ENCODE assay signal across 9 mouse cellular contexts in the genomic region with DNA sequence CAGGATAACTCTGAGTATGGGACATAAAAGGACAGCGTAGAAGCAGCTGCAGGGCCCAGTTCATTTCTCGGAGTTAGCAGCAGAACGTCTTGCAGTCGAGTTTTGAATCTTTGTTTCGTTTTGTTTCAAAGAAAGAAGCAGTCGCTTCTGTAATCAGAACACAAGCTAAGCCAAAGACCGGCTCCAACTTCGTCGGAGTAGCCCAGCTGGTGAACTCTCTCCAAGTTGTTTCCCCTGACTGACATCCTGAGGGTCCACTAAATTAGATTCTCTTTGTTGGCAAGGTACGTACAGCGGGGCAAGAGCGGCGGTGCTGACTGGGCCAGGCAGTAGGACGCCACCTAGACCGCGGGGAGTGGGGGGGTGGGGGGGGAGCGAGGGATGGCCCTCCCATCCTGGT.
A peak's percentile ranks its signal among the peaks of the same experiment; 100 is the strongest.
DNase-seq lines count a peak whose midpoint lies in the region; ATAC-seq and TF ChIP-seq lines count a peak whose summit lies in the region.
"Had no signal": no experiment of that assay in that cellular context is flagged by ENCODE, and none has a peak within 500 bp of the region (broad histone marks: within the 10 kb centered on the region; RNA-seq: fewer than 3 reads in every experiment).

No protein-coding gene starts in this region.

- peak overlapping the region; percentile 19; the same call in 1 of the 2 replicates for H3K4me2 ChIP-seq in kidney, embryonic 16.5 days (replicated peaks; ENCODE audit: low read depth, low read length)
- H3K4me2 ChIP-seq in forebrain, embryonic 11.5 days (ENCODE audit: low read depth, low read length, severe bottlenecking): peak overlapping the region; percentile 28
- peak overlapping the region; percentile 53 for H3K4me2 ChIP-seq in intestine, postnatal 0 days (replicated peaks; ENCODE audit: low read depth)
- peak overlapping the region; percentile 38 for H3K4me2 ChIP-seq in neural tube, embryonic 13.5 days

- H3K9ac ChIP-seq in kidney, embryonic 16.5 days (replicated peaks; ENCODE audit: low read length): no peak overlapping the region
- peak overlapping the region; percentile 20; the same call in 1 of the 2 replicates for H3K9ac ChIP-seq in forebrain, embryonic 11.5 days (ENCODE audit: low read length)
- no peak overlapping the region for H3K9ac ChIP-seq in intestine, postnatal 0 days (ENCODE audit: low read depth, low read length)
- H3K9ac ChIP-seq in neural tube, embryonic 13.5 days: no peak overlapping the region

- no peak overlapping the region for H3K27ac ChIP-seq in kidney, embryonic 16.5 days (ENCODE audit: low read length)
- 0 out of 2 replicates have a peak overlapping the region, but pooled peaks have one; percentile 3 for H3K27ac ChIP-seq in forebrain, embryonic 11.5 days (ENCODE audit: low read depth, low read length)
- H3K27ac ChIP-seq in intestine, postnatal 0 days (ENCODE audit: low read depth, low read length): no peak overlapping the region
- H3K27ac ChIP-seq in neural tube, embryonic 13.5 days (replicated peaks): no peak overlapping the region

- H3K4me3 ChIP-seq in kidney, embryonic 16.5 days (ENCODE audit: low read length): peak overlapping the region; percentile 26; the same call in 1 of the 2 replicates
- H3K4me3 ChIP-seq in forebrain, embryonic 11.5 days (ENCODE audit: low read depth, low read length): peak overlapping the region; percentile 12; the same call in 1 of the 2 replicates
- H3K4me3 ChIP-seq in intestine, postnatal 0 days (ENCODE audit: low read depth, low read length): peak overlapping the region; percentile 29
- 0 out of 2 replicates have a peak overlapping the region, but pooled peaks have one; percentile 4 for H3K4me3 ChIP-seq in neural tube, embryonic 13.5 days

- no peaks in the 10 kb centered on the region for H3K36me3 ChIP-seq in kidney, embryonic 16.5 days (ENCODE audit: insufficient read depth, low read length)
- no peaks in the 10 kb centered on the region for H3K36me3 ChIP-seq in forebrain, embryonic 11.5 days (ENCODE audit: control insufficient read depth, insufficient read depth, low read length)
- no peaks in the 10 kb centered on the region for H3K36me3 ChIP-seq in intestine, postnatal 0 days (ENCODE audit: control insufficient read depth, insufficient read depth)
- H3K36me3 ChIP-seq in neural tube, embryonic 13.5 days: no peaks in the 10 kb centered on the region

- 23% methylated on average over 17 of the region's 17 CpGs for WGBS in kidney, embryonic 16.5 days
- 17% methylated on average over 17 of the region's 17 CpGs for whole genome bisulfite sequencing in forebrain, embryonic 11.5 days
- WGBS in intestine, postnatal 0 days: 16% methylated on average over 17 of the region's 17 CpGs
- WGBS in neural tube, embryonic 13.5 days: 20% methylated on average over 17 of the region's 17 CpGs

- H3K9me3 ChIP-seq in kidney, embryonic 16.5 days (ENCODE audit: low read length): no peaks in the 10 kb centered on the region
- H3K9me3 ChIP-seq in forebrain, embryonic 11.5 days (ENCODE audit: control insufficient read depth, low read length): no peaks in the 10 kb centered on the region
- no peaks in the 10 kb centered on the region for H3K9me3 ChIP-seq in intestine, postnatal 0 days (ENCODE audit: control insufficient read depth)
- no peaks in the 10 kb centered on the region for H3K9me3 ChIP-seq in neural tube, embryonic 13.5 days

- no peak for TF ChIP-seq CTCF in intestine, postnatal 0 days (IDR thresholded peaks at IDR 0.05; ENCODE audit: low read depth)

- no peak for ATAC-seq in kidney, embryonic 16.5 days (ENCODE audit: low FRiP score, low TSS enrichment)
- no peak for ATAC-seq in forebrain, embryonic 11.5 days (replicated peaks; ENCODE audit: low FRiP score)
- no peak for ATAC-seq in intestine, postnatal 0 days
- 0 out of 2 replicates have a peak, but pooled peaks have one; percentile 9 for ATAC-seq in neural tube, embryonic 13.5 days (ENCODE audit: low read depth)

- no peaks in the 10 kb centered on the region for H3K4me1 ChIP-seq in kidney, embryonic 16.5 days (ENCODE audit: insufficient read depth, low read length)
- H3K4me1 ChIP-seq in forebrain, embryonic 11.5 days (replicated peaks; ENCODE audit: control insufficient read depth, insufficient read depth, low read length): peaks cover 2% of the 10 kb centered on the region; the same call in 1 of the 2 replicates
- no peaks in the 10 kb centered on the region for H3K4me1 ChIP-seq in intestine, postnatal 0 days (replicated peaks; ENCODE audit: control insufficient read depth, insufficient read depth, low read length)
- peaks cover 7% of the 10 kb centered on the region; the same call in 1 of the 2 replicates for H3K4me1 ChIP-seq in neural tube, embryonic 13.5 days (replicated peaks)

- no peak for DNase-seq in kidney, adult 18-20 months
- peak; percentile 54 for DNase-seq in forebrain, embryonic 11.5 days (ENCODE audit: low spot score)
- DNase-seq in urinary bladder, postnatal 14 days (ENCODE audit: low spot score): no peak
- no peak for DNase-seq in spleen, postnatal 36 days (ENCODE audit: low spot score in 2 of 2)
- no peak for DNase-seq in lung, postnatal 14 days
- DNase-seq: layer of hippocampus, adult 9-11 months had no signal

- peaks cover 85% of the 10 kb centered on the region for H3K27me3 ChIP-seq in kidney, embryonic 16.5 days (ENCODE audit: insufficient read depth, low read length)
- peaks cover 7% of the 10 kb centered on the region for H3K27me3 ChIP-seq in forebrain, embryonic 11.5 days (ENCODE audit: control insufficient read depth, insufficient read depth, low read length)
- H3K27me3 ChIP-seq in intestine, postnatal 0 days (replicated peaks; ENCODE audit: control insufficient read depth, insufficient read depth, low read length): peaks cover 52% of the 10 kb centered on the region
- H3K27me3 ChIP-seq in neural tube, embryonic 13.5 days: peaks cover 34% of the 10 kb centered on the region
